Mouse (Mus musculus): ENCODE measurements around the gene Ly6g5c.
"Not testable (repeated sequence)": the region's sequence is repeated elsewhere in the genome, so short reads cannot be mapped to it uniquely, and the experiment has no call there.

Ly6g5c gene

GRCm38 (mm10) chr17:35115046-35116019 lies 7.3 kb downstream of the Ly6g5c start, which contains the start of gene Ly6g5b:
Ly6g5b (minus strand) TSS chr17:35115428.
- DNase-seq = peak; percentile 60 to 64

GRCm38 (mm10) chr17:35120745-35121142 lies 12.7 kb downstream of the Ly6g5c start:
- peak; percentile 72 to 76 for DNase-seq

GRCm38 (mm10) chr17:35121143-35121799 lies 13.2 kb downstream of the Ly6g5c start, which contains the start of gene Gpank1:
Gpank1 (plus strand) TSS chr17:35121455.
- DNase-seq = peak; percentile 99

GRCm38 (mm10) chr17:35121871-35122303 lies 13.8 kb downstream of the Ly6g5c start, which contains the start of gene Csnk2b:
Csnk2b (minus strand) TSS chr17:35122053.
- peak; percentile 81 to 82 for DNase-seq

GRCm38 (mm10) chr17:35123287-35123686 lies 15.2 kb downstream of the Ly6g5c start:
- not testable (repeated sequence) for DNase-seq

GRCm38 (mm10) chr17:35124261-35124896 lies 16.3 kb downstream of the Ly6g5c start:
- not testable (repeated sequence) for DNase-seq

- DNase-seq = no peak
Observed at GRCm38 (mm10) chr17:35125081-35125480, 17.0 kb downstream of the Ly6g5c start.

GRCm38 (mm10) chr17:35125578-35125977 lies 17.5 kb downstream of the Ly6g5c start:
- DNase-seq = no peak

GRCm38 (mm10) chr17:35126206-35126611 lies 18.1 kb downstream of the Ly6g5c start, which contains the start of gene D17H6S53E:
D17H6S53E (plus strand) TSS chr17:35126373.
- peak; percentile 72 to 79 for DNase-seq

GRCm38 (mm10) chr17:35127017-35127416 lies 18.9 kb downstream of the Ly6g5c start:
- DNase-seq = no peak

- DNase-seq = no peak
Observed at GRCm38 (mm10) chr17:35128996-35129395, 20.9 kb downstream of the Ly6g5c start.

- DNase-seq = no peak
Observed at GRCm38 (mm10) chr17:35131038-35131437, 23.0 kb downstream of the Ly6g5c start.

- no peak for DNase-seq
Observed at GRCm38 (mm10) chr17:35131500-35132173, 23.6 kb downstream of the Ly6g5c start, which contains the start of gene Apom. Apom (minus strand) TSS chr17:35132050.

- DNase-seq = no peak
Observed at GRCm38 (mm10) chr17:35132174-35132560, 24.1 kb downstream of the Ly6g5c start.

- DNase-seq = no peak
Observed at GRCm38 (mm10) chr17:35133517-35133916, 25.4 kb downstream of the Ly6g5c start.

- peak; percentile 97 to 98 for DNase-seq
Observed at GRCm38 (mm10) chr17:35134801-35135590, 26.9 kb downstream of the Ly6g5c start, which contains the start of gene Bag6. Bag6 (plus strand) TSS chr17:35135178.

GRCm38 (mm10) chr17:35135591-35136320 lies 27.7 kb downstream of the Ly6g5c start:
- DNase-seq = no peak

- no peak for DNase-seq
Observed at GRCm38 (mm10) chr17:35139269-35139668, 31.2 kb downstream of the Ly6g5c start.

GRCm38 (mm10) chr17:35140490-35140996 lies 32.5 kb downstream of the Ly6g5c start:
- DNase-seq = no peak

- no peak for DNase-seq
Observed at GRCm38 (mm10) chr17:35141971-35142370, 33.9 kb downstream of the Ly6g5c start.

Data from cerebellum, postnatal 14 days (tissue).